Mouse (Mus musculus) liver, adult 2 months (tissue): ENCODE results near the gene Robo2.

Experiments
- CTCF ChIP-seq: fragments of 200-500 bp; IDR thresholded peaks from 2 replicates; pipeline ENCODE4 v1.5.1; 2011; ENCODE audit warnings: low read depth, low read length, control low read depth
- POLR2A ChIP-seq: fragments of 200-500 bp; IDR thresholded peaks from 2 replicates; pipeline ENCODE4 v1.6.1; 2011; ENCODE audit warnings: low read length, control low read depth; ENCODE audit not compliant: insufficient read depth; ENCODE audit errors: extremely low read depth

DNA sequence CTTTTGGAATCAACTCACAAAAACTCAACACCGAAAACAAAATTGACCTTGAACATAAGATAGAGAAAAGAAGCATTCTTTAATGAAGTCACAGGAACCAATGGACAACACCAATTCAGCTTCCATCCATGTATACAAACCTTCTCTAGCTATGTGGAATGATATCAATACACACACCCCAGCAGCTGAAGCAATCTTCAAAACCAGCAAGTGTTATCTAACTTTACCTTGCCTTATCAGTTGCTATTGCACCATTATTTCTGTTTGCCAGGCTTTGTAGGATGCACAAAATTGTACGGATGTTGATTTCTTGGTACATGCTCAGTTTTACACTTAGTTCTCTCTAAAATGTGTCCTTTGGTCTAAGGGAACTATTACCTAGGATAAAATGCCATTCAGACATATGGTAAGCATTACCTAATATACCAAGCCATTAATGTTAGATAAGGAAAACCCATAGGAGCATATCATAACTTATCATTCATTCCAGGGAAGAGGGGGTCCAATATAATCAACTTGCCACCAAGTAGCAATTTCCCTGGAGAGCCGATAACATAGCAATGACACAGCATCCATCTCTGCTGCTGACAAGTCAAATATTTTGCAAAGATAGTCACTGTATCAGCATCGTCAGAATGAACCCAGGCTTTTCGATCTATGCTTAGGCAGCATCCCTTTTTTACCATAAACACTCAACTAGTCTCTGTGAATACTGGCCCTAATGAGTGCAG is 537.6 kb downstream of the Robo2 start:
- TF ChIP-seq CTCF (no peak), POLR2A (no peak)
